Mouse (Mus musculus) heart, embryonic 10.5 days (tissue): ENCODE measurements around the gene Sox4. TPM values are rescaled to one million over a fixed set of nuclear protein-coding genes. Genes with fewer than 3 reads are reported as not detected.

ENCODE experiments used
- DNase-seq: peaks from one replicate; pipeline ENCODE4 v3.0.0-alpha.2; 2017; ENCODE audit warnings: low spot score
- H3K27ac ChIP-seq: fragments of 300-500 bp; sonication (generic); 2 replicates; pipeline ENCODE4 v1.5.1; 2016; ENCODE audit warnings: mild to moderate bottlenecking
- H3K27me3 ChIP-seq: fragments of 300-500 bp; sonication (generic); 2 replicates; pipeline ENCODE4 v1.6.1; 2016; ENCODE audit warnings: mild to moderate bottlenecking; ENCODE audit not compliant: poor library complexity, insufficient read depth, severe bottlenecking
- H3K36me3 ChIP-seq: fragments of 300-500 bp; sonication (generic); 2 replicates; pipeline ENCODE4 v1.6.1; 2016; ENCODE audit warnings: mild to moderate bottlenecking, moderate library complexity
- H3K4me1 ChIP-seq: fragments of 300-500 bp; sonication (generic); 2 replicates; pipeline ENCODE4 v1.6.1; 2016; ENCODE audit warnings: mild to moderate bottlenecking
- H3K4me3 ChIP-seq: fragments of 300-500 bp; sonication (generic); 2 replicates; pipeline ENCODE4 v1.5.1; 2016; ENCODE audit warnings: mild to moderate bottlenecking, moderate library complexity
- H3K9me3 ChIP-seq: fragments of 300-500 bp; sonication (generic); 2 replicates; pipeline ENCODE4 v1.6.1; 2016; ENCODE audit warnings: mild to moderate bottlenecking, moderate library complexity
- WGBS: fragments of 180-500 bp; shearing (Covaris S2); methylation state at CpG from one replicate; pipeline ENCODE4 v1.1.7; 2016; 5-methylcytosine and 5-hydroxymethylcytosine counted together
- polyA plus RNA-seq: library from polyadenylated mRNA; unstranded; fragments of >200 nt; fragmentation: Nextera tagmentation; extraction: Ambion mirVana; gene quantifications from 2 replicates; pipeline ENCODE4 v1.2.1, GENCODE M21; 2016

Sox4 gene
- polyA plus RNA-seq, 1 experiment from 2014 or later = 51.9 TPM

GRCm38 (mm10) chr13:28941983-28942630, 11.4 kb downstream of the Sox4 start:
- 6% methylated on average over 4 of the region's 4 CpGs for WGBS
- no peak for DNase-seq

GRCm38 (mm10) chr13:28933375-28933774, 20.1 kb downstream of the Sox4 start:
- no peak overlapping the region for H3K27ac ChIP-seq
- no peaks in the 10 kb centered on the region for H3K36me3 ChIP-seq
- H3K9me3 ChIP-seq = no peaks in the 10 kb centered on the region
- DNase-seq = no peak
- no peak overlapping the region for H3K4me3 ChIP-seq
- H3K27me3 ChIP-seq = no peaks in the 10 kb centered on the region
- WGBS = 87% methylated on average over 8 of the region's 8 CpGs
- H3K4me1 ChIP-seq = no peaks in the 10 kb centered on the region

More at GRCm38 (mm10) chr13:28941983-28942630, 11.4 kb downstream of the Sox4 start:
- H3K36me3 ChIP-seq = 0 out of 2 replicates have a peak, but pooled peaks cover 2% of the 10 kb centered on the region
- peaks cover 13% of the 10 kb centered on the region; the same call in 1 of the 2 replicates for H3K4me1 ChIP-seq
- H3K27ac ChIP-seq = no peak overlapping the region
- H3K9me3 ChIP-seq = no peaks in the 10 kb centered on the region
- no peaks in the 10 kb centered on the region for H3K27me3 ChIP-seq
- no peak overlapping the region for H3K4me3 ChIP-seq

DNA sequence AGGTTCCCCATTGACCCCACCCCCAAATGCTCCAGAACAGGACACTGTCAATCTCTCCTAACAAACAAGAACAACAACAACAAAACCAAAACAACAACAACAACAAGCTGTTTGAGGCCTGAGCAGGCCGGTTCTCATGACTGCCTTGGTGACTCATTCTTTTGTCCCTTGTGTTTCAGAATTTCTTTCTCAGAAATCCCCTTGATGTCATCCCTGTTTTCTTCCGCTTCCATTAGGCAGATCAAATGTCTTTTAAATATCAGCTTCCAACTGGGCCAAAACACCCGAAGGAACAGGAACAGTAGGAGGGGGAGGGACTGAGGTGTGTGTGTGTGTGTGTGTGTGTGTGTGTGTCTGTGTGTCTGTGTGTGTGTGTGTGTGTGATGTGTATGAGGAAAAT, 21.7 kb downstream of the Sox4 start:
- no peaks in the 10 kb centered on the region for H3K36me3 ChIP-seq
- 48% methylated on average over 3 of the region's 3 CpGs for WGBS
- no peak for DNase-seq
- H3K4me3 ChIP-seq = no peak overlapping the region
- no peaks in the 10 kb centered on the region for H3K27me3 ChIP-seq
- 0 out of 2 replicates have a peak, but pooled peaks cover under 1% of the 10 kb centered on the region for H3K4me1 ChIP-seq
- no peak overlapping the region for H3K27ac ChIP-seq
- no peaks in the 10 kb centered on the region for H3K9me3 ChIP-seq

DNA sequence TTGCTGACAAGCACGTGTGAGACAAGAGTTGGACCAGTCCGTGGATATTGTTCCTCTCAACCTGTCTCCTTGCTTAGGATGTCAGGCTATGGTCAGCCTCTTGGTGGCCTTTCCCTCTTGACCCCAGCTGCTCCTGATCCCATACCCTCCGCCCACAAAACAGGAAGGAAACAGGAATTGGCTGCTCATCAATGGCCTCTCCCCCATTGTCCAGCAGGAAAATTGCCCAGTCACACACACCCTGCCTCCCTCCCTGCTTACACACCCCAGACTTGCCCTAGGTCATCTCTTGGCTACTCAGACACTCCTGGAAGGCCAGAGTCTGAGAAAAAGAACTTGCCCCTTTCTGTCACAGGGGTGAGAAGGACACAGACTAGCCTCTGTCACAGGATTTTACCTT, 22.2 kb downstream of the Sox4 start:
- no peak overlapping the region for H3K27ac ChIP-seq
- no peak for DNase-seq
- H3K27me3 ChIP-seq = no peaks in the 10 kb centered on the region
- no peaks in the 10 kb centered on the region for H3K9me3 ChIP-seq
- no peak overlapping the region for H3K4me3 ChIP-seq
- H3K4me1 ChIP-seq = peaks cover 4% of the 10 kb centered on the region; the same call in 1 of the 2 replicates
- WGBS = 88% methylated on average over 3 of the region's 3 CpGs
- H3K36me3 ChIP-seq = no peaks in the 10 kb centered on the region

- no peaks in the 10 kb centered on the region for H3K36me3 ChIP-seq
- no peaks in the 10 kb centered on the region for H3K9me3 ChIP-seq
- H3K27me3 ChIP-seq = no peaks in the 10 kb centered on the region
- peaks cover 4% of the 10 kb centered on the region; the same call in 1 of the 2 replicates for H3K4me1 ChIP-seq
- no peak for DNase-seq
- no peak overlapping the region for H3K27ac ChIP-seq
- 65% methylated on average over 4 of the region's 4 CpGs for WGBS
- H3K4me3 ChIP-seq = no peak overlapping the region
These were observed 23.1 kb downstream of the Sox4 start for GRCm38 (mm10) chr13:28930364-28930763.

GRCm38 (mm10) chr13:28929936-28930335, 23.6 kb downstream of the Sox4 start:
- no peak for DNase-seq
- Histone ChIP-seq H3K27me3 (no peaks in the 10 kb centered on the region), H3K27ac (no peak overlapping the region), H3K9me3 (no peaks in the 10 kb centered on the region), H3K4me3 (no peak overlapping the region), H3K36me3 (no peaks in the 10 kb centered on the region), H3K4me1 (peaks cover 4% of the 10 kb centered on the region; the same call in 1 of the 2 replicates)
- 40% methylated on average over 3 of the region's 3 CpGs for WGBS

DNA sequence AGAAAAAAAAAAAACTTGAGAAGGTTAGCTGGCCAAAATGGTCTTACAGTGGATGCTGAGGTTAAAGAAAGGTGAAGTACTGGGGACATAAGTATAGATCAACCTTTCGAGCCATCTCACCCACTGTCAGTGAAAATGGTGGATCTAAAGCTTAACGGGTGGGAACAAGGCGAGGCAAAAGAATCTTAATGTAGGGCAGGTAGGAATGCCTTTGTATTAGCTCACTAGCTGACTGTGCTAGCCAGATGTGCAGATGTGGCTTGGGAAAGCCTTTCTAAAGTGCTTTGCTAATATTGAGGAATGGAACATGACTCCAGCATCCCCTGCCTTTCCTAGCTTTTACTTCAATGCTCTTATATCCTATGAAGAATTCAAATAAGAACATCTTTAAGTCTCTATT, 30.4 kb downstream of the Sox4 start:
- 82% methylated on average over 3 of the region's 3 CpGs for WGBS
- DNase-seq = no peak

GRCm38 (mm10) chr13:28917379-28918250, 35.9 kb downstream of the Sox4 start:
- Histone ChIP-seq H3K27me3 (no peaks in the 10 kb centered on the region), H3K36me3 (no peaks in the 10 kb centered on the region), H3K9me3 (no peaks in the 10 kb centered on the region), H3K27ac (no peak overlapping the region), H3K4me3 (no peak overlapping the region), H3K4me1 (no peaks in the 10 kb centered on the region)
- WGBS = 82% methylated on average over 10 of the region's 10 CpGs
- DNase-seq = no peak

More for the DNA sequence above, 30.4 kb downstream of the Sox4 start:
- H3K36me3 ChIP-seq = no peaks in the 10 kb centered on the region
- peaks cover 4% of the 10 kb centered on the region; the same call in 1 of the 2 replicates for H3K4me1 ChIP-seq
- H3K4me3 ChIP-seq = no peak overlapping the region
- H3K9me3 ChIP-seq = no peaks in the 10 kb centered on the region
- no peak overlapping the region for H3K27ac ChIP-seq
- no peaks in the 10 kb centered on the region for H3K27me3 ChIP-seq

DNA sequence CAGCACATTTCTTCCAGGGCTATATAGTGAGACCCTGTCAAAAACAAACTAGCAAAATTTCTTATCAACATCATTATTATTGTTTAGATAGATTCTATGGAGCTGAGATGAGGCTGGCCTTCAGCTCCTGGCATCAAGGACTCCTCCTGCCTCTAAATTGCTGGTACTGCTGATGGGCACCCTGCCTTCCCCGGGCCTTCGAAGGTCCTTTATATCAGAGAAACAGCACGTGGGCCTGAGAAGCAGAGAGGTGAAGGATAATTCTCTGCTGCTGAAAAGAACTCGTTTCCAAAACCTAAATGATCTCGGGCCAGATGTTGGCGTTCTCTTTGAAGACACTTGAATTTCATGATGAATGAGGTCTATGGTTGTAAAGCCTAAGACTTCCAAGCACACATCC, 39.9 kb downstream of the Sox4 start:
- H3K4me3 ChIP-seq = no peak overlapping the region
- H3K27ac ChIP-seq = no peak overlapping the region
- no peak for DNase-seq
- no peaks in the 10 kb centered on the region for H3K4me1 ChIP-seq
- no peaks in the 10 kb centered on the region for H3K9me3 ChIP-seq
- 78% methylated on average over 6 of the region's 6 CpGs for WGBS
- no peaks in the 10 kb centered on the region for H3K27me3 ChIP-seq
- no peaks in the 10 kb centered on the region for H3K36me3 ChIP-seq

- Histone ChIP-seq H3K27me3 (no peaks in the 10 kb centered on the region), H3K36me3 (no peaks in the 10 kb centered on the region), H3K4me1 (no peaks in the 10 kb centered on the region), H3K9me3 (no peaks in the 10 kb centered on the region), H3K27ac (no peak overlapping the region), H3K4me3 (no peak overlapping the region)
- DNase-seq = no peak
- 91% methylated on average over 10 of the region's 10 CpGs for WGBS
These were observed 46.5 kb downstream of the Sox4 start for GRCm38 (mm10) chr13:28906981-28907380.
